Mouse (Mus musculus) adrenal gland, postnatal 14 days (tissue): Measurements from ENCODE around the gene Map2k1. TPM values are rescaled to one million over a fixed set of nuclear protein-coding genes. Genes with fewer than 3 reads are reported as not detected.
"Not testable (repeated sequence)": the region's sequence is repeated elsewhere in the genome, so short reads cannot be mapped to it uniquely, and the experiment has no call there.

Experiments used
- DNase-seq: peaks from one replicate; pipeline ENCODE4 v3.0.0; 2021; ENCODE audit warnings: mixed read lengths
- total RNA-seq: library from RNA; stranded (reverse); gene quantifications from 2 replicates; pipeline ENCODE4 v1.2.3, GENCODE M21; 2021

The Map2k1 gene
- total RNA-seq, 1 experiment from 2014 or later = 55.4 TPM

- DNase-seq = no peak
Measured at GRCm38 (mm10) chr9:64207509-64208084, 45.8 kb downstream of the Map2k1 start.

- no peak for DNase-seq
Measured at GRCm38 (mm10) chr9:64202866-64203265, 50.6 kb downstream of the Map2k1 start.

GRCm38 (mm10) chr9:64202331-64202730 is 51.1 kb downstream of the Map2k1 start:
- DNase-seq = no peak

- DNase-seq = no peak
Measured at GRCm38 (mm10) chr9:64199897-64200296, 53.5 kb downstream of the Map2k1 start.

GRCm38 (mm10) chr9:64198763-64199418 is 54.5 kb downstream of the Map2k1 start:
- DNase-seq = not testable (repeated sequence)

GRCm38 (mm10) chr9:64198068-64198762 is 55.2 kb downstream of the Map2k1 start:
- no peak for DNase-seq

GRCm38 (mm10) chr9:64197524-64197923 is 55.9 kb downstream of the Map2k1 start:
- DNase-seq = no peak

- no peak for DNase-seq
Measured at GRCm38 (mm10) chr9:64195554-64195953, 57.9 kb downstream of the Map2k1 start.

- peak; percentile 22 for DNase-seq
Measured at GRCm38 (mm10) chr9:64193879-64194278, 59.6 kb downstream of the Map2k1 start.

- DNase-seq = no peak
Measured at GRCm38 (mm10) chr9:64184166-64184840, 69.1 kb downstream of the Map2k1 start.

GRCm38 (mm10) chr9:64183295-64183694 is 70.1 kb downstream of the Map2k1 start:
- DNase-seq = not testable (repeated sequence)

- DNase-seq = peak; percentile 93
Measured at GRCm38 (mm10) chr9:64178974-64179646, 74.3 kb downstream of the Map2k1 start, which contains the start of gene Snapc5. TSS of gene Snapc5 (plus strand) at chr9:64179274.

- DNase-seq = no peak
Measured at GRCm38 (mm10) chr9:64178610-64178973, 74.8 kb downstream of the Map2k1 start.

GRCm38 (mm10) chr9:64175378-64175777 is 78.1 kb downstream of the Map2k1 start:
- no peak for DNase-seq

- no peak for DNase-seq
Measured at GRCm38 (mm10) chr9:64174766-64175165, 78.7 kb downstream of the Map2k1 start.

GRCm38 (mm10) chr9:64174341-64174740 is 79.1 kb downstream of the Map2k1 start:
- no peak for DNase-seq

- no peak for DNase-seq
Measured at GRCm38 (mm10) chr9:64173666-64174220, 79.7 kb downstream of the Map2k1 start.

- DNase-seq = peak; percentile 86
Measured at GRCm38 (mm10) chr9:64172816-64173665, 80.4 kb downstream of the Map2k1 start, which contains the start of the genes Zwilch and Rpl4. TSS of gene Zwilch (minus strand) at chr9:64173104. TSS of gene Rpl4 (plus strand) at chr9:64173375.

- DNase-seq = no peak
Measured at GRCm38 (mm10) chr9:64172145-64172815, 81.2 kb downstream of the Map2k1 start.

GRCm38 (mm10) chr9:64169967-64170366 is 83.5 kb downstream of the Map2k1 start:
- not testable (repeated sequence) for DNase-seq
